Mouse (Mus musculus) macrophage (primary cell): ENCODE measurements at regions not wholly inside any gene's neighbourhood (a gene's known extent, or its start where the extent isn't known, plus 50 kb on each side); places are given as distances from the start of the nearest gene placed in this dataset.

Experiments
- H3K27ac ChIP-seq: fragments of 350-480 bp; formaldehyde crosslinking; 2 replicates; pipeline ENCODE4 v1.9.0; 2021
- H3K36me3 ChIP-seq: fragments of 350-480 bp; formaldehyde crosslinking; 2 replicates; pipeline ENCODE4 v1.9.0; 2021; ENCODE audit errors: inconsistent target
- H3K4me3 ChIP-seq: fragments of 350-480 bp; formaldehyde crosslinking; 2 replicates; pipeline ENCODE4 v1.9.0; 2021; ENCODE audit errors: inconsistent target
- H3K79me2 ChIP-seq: fragments of 350-480 bp; formaldehyde crosslinking; 2 replicates; pipeline ENCODE4 v1.9.0; 2021; ENCODE audit errors: inconsistent target
- WGBS: methylation state at CpG from one replicate; pipeline ENCODE4 v1.1.7; 2026; ENCODE audit warnings: inconsistent platforms; ENCODE audit not compliant: missing documents; 5-methylcytosine and 5-hydroxymethylcytosine counted together

DNA sequence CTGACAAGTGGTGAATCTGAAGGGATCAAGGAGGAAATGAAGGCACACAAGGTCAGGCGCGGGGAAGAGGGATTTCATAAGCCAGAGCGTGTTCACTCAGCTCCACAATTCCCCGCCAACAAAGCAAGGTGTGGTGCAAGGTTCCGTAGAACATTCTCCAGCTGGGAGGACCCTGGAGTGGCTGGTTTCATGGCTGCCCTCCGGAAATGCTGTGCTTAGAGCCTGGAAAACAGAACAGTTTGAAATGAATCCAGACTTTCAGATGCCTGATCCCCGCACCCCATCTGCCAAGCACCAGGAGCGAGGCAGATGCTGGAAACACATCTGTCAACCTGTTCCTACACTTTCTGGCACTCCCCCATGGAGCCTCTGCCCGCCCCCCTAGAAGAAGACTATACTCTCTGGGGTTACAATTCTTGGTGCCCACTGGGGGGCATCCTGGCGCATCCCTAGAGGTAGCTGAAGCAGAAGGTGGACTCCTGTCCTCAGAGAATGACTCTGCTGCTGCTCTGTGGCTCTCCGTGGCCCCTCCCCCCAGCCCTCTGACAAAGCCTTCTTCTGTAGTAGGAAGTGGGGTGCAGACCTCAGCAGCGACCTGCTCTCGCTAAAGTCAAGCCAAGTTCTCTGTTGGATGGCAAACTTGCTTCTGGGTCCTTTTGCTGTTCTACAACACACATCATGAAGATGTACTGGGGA, 54.5 kb upstream of the Mafb start:
- Histone ChIP-seq H3K27ac (no peak overlapping the region), H3K36me3 (no peaks in the 10 kb centered on the region), H3K4me3 (no peak overlapping the region), H3K79me2 (no peaks in the 10 kb centered on the region)
- WGBS: 47% methylated on average over 13 of the region's 13 CpGs

DNA sequence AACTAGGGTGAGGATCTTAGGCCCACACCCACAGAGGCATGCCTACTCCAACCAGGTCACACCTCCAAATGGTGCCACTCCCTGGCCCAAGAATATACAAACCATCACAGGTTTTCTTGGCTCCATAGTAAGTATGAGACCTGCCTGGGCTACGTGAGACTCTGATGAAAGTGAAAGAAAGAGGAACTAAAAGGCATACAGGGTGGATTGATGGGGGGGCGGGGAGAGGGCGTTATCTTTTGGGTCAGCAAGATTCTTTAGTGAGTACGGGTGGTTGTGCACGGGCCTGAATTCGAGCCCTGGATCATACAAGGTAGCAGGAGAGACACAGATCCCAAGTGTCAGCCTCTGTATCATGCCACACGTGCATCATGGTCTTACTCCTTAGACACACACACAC, 57.6 kb upstream of the Mafb start:
- no peaks in the 10 kb centered on the region for H3K36me3 ChIP-seq
- 42% methylated on average over 7 of the region's 7 CpGs for WGBS
- no peak overlapping the region for H3K4me3 ChIP-seq

GRCm38 (mm10) chr2:160427431-160427830, 60.6 kb upstream of the Mafb start:
- Histone ChIP-seq H3K4me3 (no peak overlapping the region), H3K27ac (no peak overlapping the region), H3K36me3 (no peaks in the 10 kb centered on the region), H3K79me2 (no peaks in the 10 kb centered on the region)
- 37% methylated on average over 10 of the region's 10 CpGs for WGBS

More for the DNA sequence above, 57.6 kb upstream of the Mafb start:
- H3K79me2 ChIP-seq: no peaks in the 10 kb centered on the region
- no peak overlapping the region for H3K27ac ChIP-seq

DNA sequence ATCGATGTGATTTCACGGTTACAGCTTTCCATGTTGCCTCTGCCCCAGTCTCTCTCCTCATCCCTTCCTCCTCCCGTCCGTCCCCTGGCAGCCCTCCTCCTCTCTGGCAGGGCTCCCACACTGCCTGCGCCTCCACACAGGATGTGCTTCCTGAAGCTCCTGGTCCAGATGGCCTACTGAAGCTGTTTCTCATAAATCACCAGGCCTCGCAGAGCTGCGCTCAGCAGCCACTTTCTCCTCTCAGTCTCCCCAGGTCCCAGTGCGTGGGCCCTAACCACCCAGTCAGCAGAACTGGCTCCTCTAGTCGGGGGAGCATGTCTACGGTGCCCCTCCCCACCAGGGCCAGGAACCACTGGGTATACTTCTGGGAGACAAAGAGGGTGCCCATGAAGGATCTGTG, 66.4 kb upstream of the Mafb start:
- Histone ChIP-seq H3K4me3 (no peak overlapping the region), H3K79me2 (no peaks in the 10 kb centered on the region), H3K27ac (no peak overlapping the region), H3K36me3 (no peaks in the 10 kb centered on the region)
- WGBS: 42% methylated on average over 10 of the region's 10 CpGs

- Histone ChIP-seq H3K36me3 (no peaks in the 10 kb centered on the region), H3K27ac (no peak overlapping the region), H3K79me2 (no peaks in the 10 kb centered on the region), H3K4me3 (no peak overlapping the region)
- 56% methylated on average over 5 of the region's 5 CpGs for WGBS
Observed at GRCm38 (mm10) chr2:160434701-160435100, 67.8 kb upstream of the Mafb start.

DNA sequence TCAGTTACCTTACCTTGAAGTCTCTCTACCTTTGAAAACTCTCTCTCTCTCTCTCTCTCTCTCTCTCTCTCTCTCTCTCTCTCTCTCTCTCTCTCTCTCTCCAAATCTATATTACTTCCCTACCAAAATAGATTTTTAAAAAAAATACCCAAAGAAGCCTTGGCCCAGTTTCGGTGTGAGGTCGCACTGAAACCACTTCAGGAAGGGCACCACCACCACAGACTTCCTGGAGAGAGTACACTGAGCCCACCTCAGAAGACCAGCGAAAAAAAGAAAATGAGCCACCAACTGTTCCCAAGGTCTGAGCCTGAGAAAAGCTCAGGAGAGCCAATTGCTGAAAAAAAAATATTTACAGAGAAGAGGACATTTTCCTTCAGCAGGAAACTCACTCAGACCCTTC, 68.8 kb upstream of the Mafb start:
- Histone ChIP-seq H3K27ac (no peak overlapping the region), H3K79me2 (no peaks in the 10 kb centered on the region), H3K4me3 (no peak overlapping the region), H3K36me3 (no peaks in the 10 kb centered on the region)
- 0% methylated on average over 3 of the region's 3 CpGs for WGBS

DNA sequence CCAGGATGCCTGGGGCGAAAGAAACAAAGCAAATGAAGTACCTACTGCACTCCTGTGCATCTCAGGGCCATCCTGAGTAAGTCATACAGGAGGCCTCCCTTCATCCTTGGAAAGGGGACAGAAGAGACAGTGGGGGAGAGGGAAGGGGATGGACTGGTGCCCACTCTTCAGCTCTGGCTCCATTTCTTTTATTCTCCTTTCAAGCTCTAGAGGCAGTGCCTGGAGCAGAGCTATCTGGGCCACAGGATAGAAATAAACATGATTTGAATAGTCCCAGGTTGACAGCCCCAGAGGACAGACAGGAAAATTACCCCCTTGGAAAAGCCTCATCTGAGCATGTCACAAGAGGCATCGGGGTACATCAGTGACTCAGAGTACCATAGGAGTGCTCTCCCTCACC, 72.2 kb upstream of the Mafb start:
- Histone ChIP-seq H3K4me3 (no peak overlapping the region), H3K36me3 (no peaks in the 10 kb centered on the region), H3K79me2 (no peaks in the 10 kb centered on the region), H3K27ac (no peak overlapping the region)
- WGBS: 100% methylated on average over 2 of the region's 2 CpGs

DNA sequence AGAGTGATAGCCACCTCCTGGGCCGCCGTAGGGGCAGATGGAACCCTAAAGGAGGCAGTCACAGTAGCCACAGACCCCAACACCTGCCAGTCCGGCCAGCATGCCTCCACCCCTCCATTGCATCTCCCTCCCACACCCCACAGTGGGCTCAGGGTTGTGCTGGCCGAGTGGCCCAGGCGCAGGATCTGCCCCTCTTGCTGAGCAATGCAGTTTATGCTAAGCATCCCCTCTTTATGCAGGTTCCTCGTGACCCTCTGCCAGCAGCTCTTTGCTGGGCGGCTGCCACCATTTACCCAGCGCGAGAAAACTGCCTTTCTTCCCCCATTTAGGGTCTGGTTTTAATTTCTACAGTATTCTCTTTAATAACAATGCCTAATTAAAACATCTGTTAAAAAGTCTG, 73.4 kb upstream of the Mafb start:
- H3K27ac ChIP-seq: no peak overlapping the region
- WGBS: 92% methylated on average over 9 of the region's 9 CpGs
- no peak overlapping the region for H3K4me3 ChIP-seq
- no peaks in the 10 kb centered on the region for H3K36me3 ChIP-seq
- no peaks in the 10 kb centered on the region for H3K79me2 ChIP-seq

DNA sequence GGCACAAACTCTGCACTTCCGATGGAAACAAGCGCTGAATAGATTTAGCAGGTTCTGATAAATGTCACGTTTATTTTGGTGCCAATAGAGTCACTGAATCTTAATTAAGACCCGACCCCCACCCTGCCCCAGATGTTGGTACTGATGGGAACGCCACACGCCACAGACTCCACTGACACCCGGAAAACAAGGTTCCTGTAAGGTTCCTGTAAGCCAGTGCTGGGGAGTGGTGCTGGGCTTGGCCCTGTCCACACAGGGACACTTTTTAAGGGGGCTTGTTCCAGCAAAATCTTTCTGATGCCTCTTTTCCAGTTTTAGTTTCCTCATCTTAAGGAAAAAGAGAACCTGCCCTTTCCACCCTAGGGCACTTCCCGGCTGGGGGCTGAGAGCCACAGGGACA, 84.2 kb upstream of the Mafb start:
- Histone ChIP-seq H3K27ac (no peak overlapping the region), H3K79me2 (no peaks in the 10 kb centered on the region), H3K36me3 (no peaks in the 10 kb centered on the region), H3K4me3 (no peak overlapping the region)
- 23% methylated on average over 8 of the region's 8 CpGs for WGBS

DNA sequence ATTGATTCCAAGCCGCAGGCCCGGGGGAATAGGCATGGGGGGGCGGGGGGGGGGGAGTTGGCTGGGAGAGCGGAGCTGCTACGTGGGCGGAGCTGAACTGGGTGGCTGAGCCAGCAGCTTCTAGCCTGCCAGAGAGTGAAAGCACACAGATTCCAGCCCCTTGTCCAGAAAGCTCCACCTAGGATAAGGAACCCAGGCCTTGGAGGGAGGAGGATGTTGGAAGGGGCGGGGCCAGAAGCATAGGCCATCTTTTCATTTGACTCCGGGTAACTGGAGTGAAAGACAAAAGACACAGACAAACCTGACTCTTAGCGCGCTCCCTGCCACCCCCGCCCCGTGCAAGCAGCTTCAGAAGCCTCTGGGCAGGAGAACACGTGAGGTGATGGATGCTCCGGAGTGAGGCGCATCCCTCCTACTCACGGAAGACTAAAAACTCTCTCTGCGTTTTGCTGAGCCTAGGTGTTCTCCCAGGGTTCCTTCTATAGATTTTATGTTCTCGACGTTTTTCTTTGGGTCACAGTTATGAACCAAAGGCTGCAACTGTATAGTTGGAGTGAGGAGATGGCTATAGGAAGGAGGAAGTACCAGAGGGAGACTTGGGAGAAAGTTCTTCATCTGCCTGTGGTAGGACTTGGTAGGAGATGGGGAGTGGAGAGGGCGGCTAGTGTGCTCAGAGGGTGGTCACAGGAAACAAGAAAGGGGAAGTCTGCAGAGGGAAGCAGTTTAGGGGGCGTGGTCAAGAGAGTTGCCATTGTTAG, 84.8 kb upstream of the Mafb start:
- Histone ChIP-seq H3K79me2 (no peaks in the 10 kb centered on the region), H3K36me3 (no peaks in the 10 kb centered on the region), H3K27ac (no peak overlapping the region), H3K4me3 (peak overlapping the region; percentile 8; the same call in 1 of the 2 replicates)
- WGBS: 3% methylated on average over 21 of the region's 21 CpGs

- 29% methylated on average over 6 of the region's 6 CpGs for WGBS
- Histone ChIP-seq H3K79me2 (no peaks in the 10 kb centered on the region), H3K4me3 (no peak overlapping the region), H3K27ac (no peak overlapping the region), H3K36me3 (no peaks in the 10 kb centered on the region)
Observed at GRCm38 (mm10) chr2:160452239-160452530, 85.3 kb upstream of the Mafb start.

DNA sequence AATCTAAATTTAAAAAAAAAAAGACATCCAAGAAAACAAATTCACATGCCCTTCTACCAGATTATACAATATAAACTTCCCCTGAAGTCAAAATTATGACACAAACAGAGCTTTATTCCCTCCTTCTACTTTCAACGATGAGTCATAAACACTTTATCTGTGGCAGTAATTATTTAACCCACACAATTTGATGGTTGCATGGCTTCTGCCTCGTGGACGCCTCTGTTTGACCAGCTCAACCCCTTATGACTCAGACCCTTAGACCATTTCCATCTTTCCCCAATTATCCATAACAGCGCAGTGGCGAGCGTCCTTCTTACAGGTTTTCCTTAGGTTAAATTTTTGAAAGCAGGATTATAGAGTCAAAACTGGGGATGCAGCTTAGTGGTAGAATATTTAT, 85.9 kb upstream of the Mafb start:
- no peak overlapping the region for H3K4me3 ChIP-seq
- no peaks in the 10 kb centered on the region for H3K36me3 ChIP-seq
- H3K79me2 ChIP-seq: no peaks in the 10 kb centered on the region
- 87% methylated on average over 6 of the region's 6 CpGs for WGBS
- H3K27ac ChIP-seq: no peak overlapping the region

DNA sequence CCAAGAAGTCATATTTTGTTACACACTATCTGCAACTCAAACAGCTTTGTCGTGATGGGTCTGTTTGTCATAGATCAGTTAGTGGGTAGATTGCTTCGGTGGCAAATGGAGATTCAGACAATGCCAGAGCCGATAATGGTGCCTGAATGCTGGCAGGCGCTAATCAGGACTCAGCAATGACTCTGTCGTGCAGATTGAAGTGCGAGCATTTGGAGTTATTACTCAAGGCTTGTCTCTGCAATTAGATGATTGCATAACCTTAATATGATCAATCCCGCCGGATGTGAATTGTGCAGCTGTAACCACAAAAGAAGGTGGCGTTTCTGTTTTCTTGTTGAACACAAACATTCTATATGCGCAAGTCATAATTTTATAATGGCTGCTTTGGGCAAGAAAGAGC, 88.8 kb upstream of the Mafb start:
- 41% methylated on average over 10 of the region's 10 CpGs for WGBS
- H3K27ac ChIP-seq: no peak overlapping the region
- H3K4me3 ChIP-seq: no peak overlapping the region
- no peaks in the 10 kb centered on the region for H3K36me3 ChIP-seq
- H3K79me2 ChIP-seq: no peaks in the 10 kb centered on the region

- Histone ChIP-seq H3K27ac (no peak overlapping the region), H3K36me3 (no peaks in the 10 kb centered on the region), H3K4me3 (no peak overlapping the region), H3K79me2 (no peaks in the 10 kb centered on the region)
- WGBS: 42% methylated on average over 7 of the region's 8 CpGs
Observed at GRCm38 (mm10) chr2:160456681-160457080, 89.8 kb upstream of the Mafb start.

DNA sequence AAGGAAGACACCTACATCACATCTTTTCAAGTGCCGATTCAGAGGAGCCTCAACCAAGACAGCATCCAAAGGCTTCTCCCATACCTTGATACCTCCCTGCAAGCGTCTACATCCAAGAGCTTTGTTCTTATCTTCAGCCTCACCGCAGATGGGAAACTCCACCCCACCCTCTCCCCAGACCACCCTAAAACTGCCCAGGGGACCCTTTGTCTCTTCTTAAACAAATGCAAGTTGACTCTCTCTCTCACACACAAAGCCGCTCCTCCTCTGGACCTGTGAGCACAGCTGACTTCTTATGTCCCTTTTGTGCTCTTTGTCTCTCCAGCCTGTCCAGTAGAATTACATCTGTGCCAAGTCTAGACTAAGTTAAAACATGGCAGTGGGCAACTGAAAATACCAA, 104.7 kb upstream of the Mafb start:
- Histone ChIP-seq H3K4me3 (no peak overlapping the region), H3K79me2 (no peaks in the 10 kb centered on the region), H3K27ac (no peak overlapping the region), H3K36me3 (no peaks in the 10 kb centered on the region)
- WGBS: 89% methylated on average over 4 of the region's 4 CpGs

- 95% methylated on average over 3 of the region's 3 CpGs for WGBS
Observed at GRCm38 (mm10) chr2:160476181-160476580, 109.3 kb upstream of the Mafb start.

More at GRCm38 (mm10) chr2:160476181-160476580, 109.3 kb upstream of the Mafb start:
- Histone ChIP-seq H3K27ac (no peak overlapping the region), H3K36me3 (no peaks in the 10 kb centered on the region), H3K79me2 (no peaks in the 10 kb centered on the region), H3K4me3 (no peak overlapping the region)
